Mouse (Mus musculus): Measurements from ENCODE around the gene Meltf.

- TF ChIP-seq GABPA (IDR thresholded peaks at IDR 0.05; ENCODE audit: low read depth, low read length): no peak
- no peak for TF ChIP-seq JUND (IDR thresholded peaks at IDR 0.05; ENCODE audit: low read depth, low read length)
- TF ChIP-seq GATA1 (IDR thresholded peaks at IDR 0.05; ENCODE audit: low read depth, low read length): no peak
- no peak for TF ChIP-seq E2F4 (IDR thresholded peaks at IDR 0.05; ENCODE audit: borderline replicate concordance, low read depth, low read length)
- TF ChIP-seq MAX (IDR thresholded peaks at IDR 0.05; ENCODE audit: low read length): no peak
- TF ChIP-seq CTCF (IDR thresholded peaks at IDR 0.05 in 2 of 3, conservative IDR thresholded peaks at IDR 0.05 in 1 of 3; ENCODE audit: control insufficient read depth in 1 of 3, insufficient read depth in 1 of 3, low read depth in 2 of 3, low read length in 3 of 3, poor library complexity in 1 of 3, severe bottlenecking in 1 of 3): no peak
Observed at GRCm38 (mm10) chr16:31837362-31837761, 41.2 kb upstream of the Meltf start.
